Mouse (Mus musculus) megakaryocyte, embryonic 14.5 days (primary cell): ENCODE measurements around the gene Taf8.

Experiments
- FLI1 ChIP-seq: IDR thresholded peaks from 2 replicates; pipeline ENCODE4 v1.6.1; 2012; ENCODE audit warnings: low read length, inconsistent platforms, mixed read lengths
- GATA1 ChIP-seq: IDR thresholded peaks from 3 replicates; pipeline ENCODE4 v1.6.1; 2012; ENCODE audit warnings: mixed read lengths, low read length, inconsistent platforms, borderline replicate concordance

- TF ChIP-seq FLI1 (no peak), GATA1 (no peak)
These were observed 31.6 kb upstream of the Taf8 start for GRCm38 (mm10) chr17:47533691-47534090.
